Mouse (Mus musculus) kidney, postnatal 0 days (tissue): ENCODE measurements at regions not wholly inside any gene's neighbourhood (a gene's known extent, or its start where the extent isn't known, plus 50 kb on each side); places are given as distances from the start of the nearest gene placed in this dataset.

Experiments
- ATAC-seq: fragments of 200-750 bp; cut with Nextera tagmentation; replicated peaks from 2 replicates; pipeline ENCODE4 v1.8.0; 2017; ENCODE audit warnings: low read depth, moderate number of reproducible peaks, moderate TSS enrichment, moderate library complexity; ENCODE audit not compliant: low FRiP score
- DNase-seq: peaks from one replicate; pipeline ENCODE4 v3.0.0-alpha.2; 2016; ENCODE audit warnings: low spot score
- H3K27ac ChIP-seq: fragments of 300-500 bp; sonication (generic); 2 replicates; pipeline ENCODE4 v1.5.1; 2014; ENCODE audit warnings: mild to moderate bottlenecking
- H3K27me3 ChIP-seq: fragments of 300-500 bp; sonication (generic); 2 replicates; pipeline ENCODE4 v1.6.1; 2014; ENCODE audit warnings: low read length, mixed read lengths; ENCODE audit not compliant: insufficient read depth
- H3K36me3 ChIP-seq: fragments of 300-500 bp; sonication (generic); 2 replicates; pipeline ENCODE4 v1.6.1; 2014; ENCODE audit warnings: low read length, mixed read lengths; ENCODE audit not compliant: insufficient read depth
- H3K4me1 ChIP-seq: fragments of 300-500 bp; sonication (generic); replicated peaks from 2 replicates; pipeline ENCODE4 v1.6.1; 2014; ENCODE audit warnings: antibody characterized with exemption, low read length, mixed read lengths; ENCODE audit not compliant: insufficient read depth
- H3K4me2 ChIP-seq: fragments of 300-500 bp; sonication (generic); 2 replicates; pipeline ENCODE4 v1.6.1; 2014; ENCODE audit warnings: mild to moderate bottlenecking, low read length, moderate library complexity, mixed read lengths
- H3K4me3 ChIP-seq: fragments of 300-500 bp; sonication (generic); replicated peaks from 2 replicates; pipeline ENCODE4 v1.5.1; 2014; ENCODE audit warnings: low read depth, low read length
- H3K9ac ChIP-seq: fragments of 300-500 bp; sonication (generic); 2 replicates; pipeline ENCODE4 v1.6.1; 2014; ENCODE audit warnings: low read depth, low read length
- H3K9me3 ChIP-seq: fragments of 300-500 bp; sonication (generic); replicated peaks from 2 replicates; pipeline ENCODE4 v1.6.1; 2016; ENCODE audit warnings: low read length, inconsistent platforms, mixed read lengths
- CTCF ChIP-seq: IDR thresholded peaks from 2 replicates; pipeline ENCODE4 v1.5.1; 2016; ENCODE audit warnings: antibody characterized with exemption, low read depth, mild to moderate bottlenecking, moderate library complexity
- WGBS: fragments of 180-500 bp; shearing (Covaris S2); extraction: QIAGEN DNeasy Blood & Tissue Kit; methylation state at CpG from one replicate; pipeline ENCODE4 v1.1.7; 2014; 5-methylcytosine and 5-hydroxymethylcytosine counted together

DNA sequence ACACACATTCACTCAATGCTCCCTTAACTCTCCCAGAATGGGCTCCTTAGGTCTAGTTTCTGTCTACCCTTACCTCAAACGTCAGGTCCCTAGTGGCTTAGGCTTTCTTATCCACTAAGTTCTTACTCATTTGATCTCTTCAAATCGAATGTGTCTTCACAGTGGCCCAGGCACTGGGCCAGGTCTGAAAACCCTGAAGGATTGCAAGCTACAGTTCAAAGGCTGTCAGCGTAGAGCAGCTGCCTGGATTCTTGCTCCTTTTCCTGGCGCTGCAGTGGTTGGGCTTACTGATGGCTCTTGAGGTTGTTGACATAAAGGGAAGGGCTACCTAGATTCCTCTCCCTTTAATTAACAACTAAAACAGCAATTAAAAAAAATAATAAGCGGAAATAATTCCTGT is 103.0 kb downstream of the Ankrd50 start:
- no peak for TF ChIP-seq CTCF
- no peak overlapping the region for H3K4me2 ChIP-seq
- H3K4me3 ChIP-seq, result no peak overlapping the region
- 60% methylated on average over 5 of the region's 5 CpGs for WGBS
- H3K36me3 ChIP-seq, result no peaks in the 10 kb centered on the region
- no peaks in the 10 kb centered on the region for H3K27me3 ChIP-seq
- H3K27ac ChIP-seq, result no peak overlapping the region
- H3K9me3 ChIP-seq, result no peaks in the 10 kb centered on the region
- peak; percentile 28 for DNase-seq
- H3K4me1 ChIP-seq, result no peaks in the 10 kb centered on the region
- no peak for ATAC-seq
- no peak overlapping the region for H3K9ac ChIP-seq

GRCm38 (mm10) chr3:38373690-38374089 is 111.0 kb downstream of the Ankrd50 start:
- H3K9ac ChIP-seq, result no peak overlapping the region
- H3K27me3 ChIP-seq, result no peaks in the 10 kb centered on the region

DNA sequence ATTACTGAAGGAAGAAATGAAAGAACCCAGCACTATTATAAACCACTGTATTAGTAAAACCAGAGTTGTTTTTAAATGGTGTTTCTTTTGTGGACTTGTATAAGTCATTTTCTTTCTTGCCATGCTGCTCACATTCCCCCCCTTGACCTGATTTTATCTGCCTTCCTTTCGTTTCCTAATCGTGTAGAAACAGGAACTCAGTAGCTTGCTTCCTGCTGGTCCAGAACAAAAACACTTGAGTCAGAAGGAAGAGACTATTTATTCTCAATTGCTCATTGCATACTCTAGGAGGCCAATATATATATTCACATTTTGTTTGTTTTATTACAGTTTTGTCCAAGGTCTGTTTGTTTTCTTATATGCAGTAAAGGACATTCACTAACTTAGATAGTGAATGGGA is 112.9 kb downstream of the Ankrd50 start:
- no peaks in the 10 kb centered on the region for H3K9me3 ChIP-seq
- ATAC-seq, result no peak
- no peak overlapping the region for H3K4me2 ChIP-seq
- no peak overlapping the region for H3K27ac ChIP-seq
- DNase-seq, result peak; percentile 38
- no peaks in the 10 kb centered on the region for H3K27me3 ChIP-seq
- H3K4me3 ChIP-seq, result no peak overlapping the region
- whole genome bisulfite sequencing, result 23% methylated on average over 2 of the region's 2 CpGs
- H3K9ac ChIP-seq, result no peak overlapping the region
- no peaks in the 10 kb centered on the region for H3K4me1 ChIP-seq
- H3K36me3 ChIP-seq, result no peaks in the 10 kb centered on the region
- TF ChIP-seq CTCF, result no peak

More at GRCm38 (mm10) chr3:38373690-38374089, 111.0 kb downstream of the Ankrd50 start:
- Histone ChIP-seq H3K4me3 (no peak overlapping the region), H3K36me3 (no peaks in the 10 kb centered on the region), H3K4me2 (no peak overlapping the region), H3K4me1 (no peaks in the 10 kb centered on the region), H3K27ac (no peak overlapping the region), H3K9me3 (no peaks in the 10 kb centered on the region)
- no peak for TF ChIP-seq CTCF
- no peak for DNase-seq
- WGBS, result 84% methylated on average over 4 of the region's 4 CpGs
- no peak for ATAC-seq

DNA sequence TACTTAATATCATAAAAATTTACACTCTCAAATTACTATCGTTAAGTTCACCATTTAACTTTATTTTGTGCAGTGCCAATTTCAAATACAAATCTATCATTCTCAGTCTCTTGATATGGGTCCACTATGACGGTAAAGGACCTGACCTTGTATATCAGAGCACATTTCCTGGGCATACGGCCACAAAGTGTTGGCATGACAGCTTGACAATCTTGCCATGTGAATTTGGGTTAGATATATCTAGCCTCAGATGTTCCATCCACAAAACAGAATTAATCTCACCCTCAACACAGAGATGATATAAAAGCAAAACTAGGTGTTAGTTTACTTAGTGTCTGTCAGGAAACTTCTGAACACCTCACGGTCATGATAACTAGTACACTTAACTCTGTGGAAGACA is 120.8 kb downstream of the Ankrd50 start:
- WGBS, result 89% methylated on average over 4 of the region's 4 CpGs
- ATAC-seq, result no peak
- Histone ChIP-seq H3K36me3 (no peaks in the 10 kb centered on the region), H3K9ac (no peak overlapping the region), H3K4me3 (no peak overlapping the region), H3K27ac (no peak overlapping the region), H3K27me3 (no peaks in the 10 kb centered on the region), H3K4me1 (peaks cover 7% of the 10 kb centered on the region; the same call in 1 of the 2 replicates), H3K4me2 (no peak overlapping the region), H3K9me3 (no peaks in the 10 kb centered on the region)
- no peak for TF ChIP-seq CTCF
- DNase-seq, result no peak

DNA sequence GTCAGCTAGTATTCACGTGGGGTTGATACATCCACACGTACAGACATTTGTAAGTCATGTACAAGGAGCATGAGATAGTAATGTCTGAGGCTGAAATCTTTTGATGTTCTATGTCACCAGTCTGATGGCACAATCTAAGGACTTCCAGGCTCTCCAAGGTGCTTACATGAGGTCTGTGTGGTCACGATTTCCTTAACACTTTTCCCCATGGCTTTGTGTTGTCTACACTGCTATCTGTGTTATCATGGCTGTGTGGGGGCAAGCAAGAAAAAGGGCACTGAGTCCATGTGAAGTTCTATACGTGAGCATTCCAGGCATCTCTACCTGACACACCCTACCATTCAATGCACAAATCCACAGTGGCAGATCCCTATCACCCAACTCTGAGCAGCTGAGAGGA is 123.2 kb downstream of the Ankrd50 start:
- WGBS, result 81% methylated on average over 4 of the region's 4 CpGs

DNA sequence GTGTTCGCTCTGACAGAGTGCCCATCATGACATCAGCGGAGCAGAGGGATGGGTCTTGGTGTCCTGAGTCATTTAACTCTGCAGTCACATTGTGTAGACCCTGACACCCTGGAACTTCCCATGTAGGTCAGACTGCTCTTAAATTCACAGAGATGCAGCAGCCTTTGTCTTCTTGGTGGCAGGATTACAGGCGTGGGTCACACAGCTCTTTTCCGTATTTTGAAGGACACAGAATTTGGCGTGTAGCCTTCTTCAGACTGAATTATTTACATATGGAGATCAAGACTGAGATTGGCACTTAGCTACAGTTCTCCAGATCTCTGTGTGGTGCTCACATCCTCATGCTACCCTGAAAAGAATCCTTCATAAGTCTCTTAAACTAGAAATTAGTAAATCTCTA is 123.7 kb downstream of the Ankrd50 start:
- Histone ChIP-seq H3K4me2 (no peak overlapping the region), H3K9me3 (no peaks in the 10 kb centered on the region), H3K9ac (no peak overlapping the region), H3K36me3 (no peaks in the 10 kb centered on the region), H3K27me3 (no peaks in the 10 kb centered on the region), H3K27ac (no peak overlapping the region), H3K4me1 (peaks cover 7% of the 10 kb centered on the region; the same call in 1 of the 2 replicates), H3K4me3 (no peak overlapping the region)
- peak; percentile 29 for DNase-seq
- ATAC-seq, result no peak
- 61% methylated on average over 5 of the region's 5 CpGs for WGBS
- TF ChIP-seq CTCF, result no peak

More for the DNA sequence above, 123.2 kb downstream of the Ankrd50 start:
- no peak overlapping the region for H3K27ac ChIP-seq
- no peak overlapping the region for H3K9ac ChIP-seq
- no peak for ATAC-seq
- H3K4me2 ChIP-seq, result no peak overlapping the region
- no peak overlapping the region for H3K4me3 ChIP-seq
- H3K4me1 ChIP-seq, result peaks cover 7% of the 10 kb centered on the region; the same call in 1 of the 2 replicates
- no peaks in the 10 kb centered on the region for H3K27me3 ChIP-seq
- H3K9me3 ChIP-seq, result no peaks in the 10 kb centered on the region
- no peaks in the 10 kb centered on the region for H3K36me3 ChIP-seq
- TF ChIP-seq CTCF, result no peak
- DNase-seq, result no peak

GRCm38 (mm10) chr3:38360421-38360921 is 124.2 kb downstream of the Ankrd50 start:
- no peak overlapping the region for H3K4me2 ChIP-seq
- peaks cover 7% of the 10 kb centered on the region; the same call in 1 of the 2 replicates for H3K4me1 ChIP-seq
- DNase-seq, result peak; percentile 82
- no peak overlapping the region for H3K4me3 ChIP-seq
- H3K9me3 ChIP-seq, result no peaks in the 10 kb centered on the region
- ATAC-seq, result no peak
- H3K27me3 ChIP-seq, result no peaks in the 10 kb centered on the region
- H3K27ac ChIP-seq, result no peak overlapping the region; the same call in 1 of the 2 replicates
- H3K36me3 ChIP-seq, result no peaks in the 10 kb centered on the region
- WGBS, result 42% methylated on average over 3 of the region's 3 CpGs
- TF ChIP-seq CTCF, result no peak
- no peak overlapping the region for H3K9ac ChIP-seq
